ENCODE assay signal across 16 mouse cellular contexts in the genomic region with DNA sequence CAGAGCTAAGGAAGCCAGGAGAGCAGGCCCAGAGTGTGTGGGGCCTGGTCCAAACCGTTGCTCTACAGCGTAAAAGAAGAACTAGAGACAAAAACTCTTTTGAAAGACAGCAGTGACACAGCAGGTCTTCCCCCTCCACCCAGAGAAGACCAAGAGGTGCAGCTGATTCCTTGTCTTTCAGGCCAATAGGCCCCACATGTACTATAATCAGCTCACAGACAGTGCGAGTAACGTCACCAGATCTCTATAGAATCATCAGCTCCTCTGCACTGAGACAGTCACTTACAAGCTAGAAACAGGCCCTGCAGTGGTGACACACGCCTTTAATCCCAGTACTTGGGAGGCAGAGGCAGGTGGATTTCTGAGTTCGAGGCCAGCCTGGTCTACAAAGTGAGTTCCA. TPM values are rescaled to one million over a fixed set of nuclear protein-coding genes. Genes with fewer than 3 reads are reported as not detected.
DNase-seq lines count a peak whose midpoint lies in the region; ATAC-seq lines count a peak whose summit lies in the region.
"Had no signal": no experiment of that assay in that cellular context is flagged by ENCODE, and none has a peak within 500 bp of the region (broad histone marks: within the 10 kb centered on the region; RNA-seq: fewer than 3 reads in every experiment).

No protein-coding gene starts in this region.

- peak; percentile 8 for DNase-seq in cerebellum, adult 11 months
- no peak for DNase-seq in cerebellum, adult 8-10 months
- no peak for DNase-seq in heart, postnatal 14 days
- DNase-seq in c-Kit-positive CD71-positive TER-119-positive erythroid progenitor cells, embryonic 14.5 days (ENCODE audit: low spot score), result no peak
- no peak for DNase-seq in right cerebral cortex, adult 2 months (ENCODE audit: low spot score in 2 of 2)
- DNase-seq: lung, adult 2 months; midbrain, embryonic 14.5 days had no signal

- intact Hi-C loops in heart, postnatal 14 days (cut with DNase I), result loop anchor here (10.0 kb wide), 1 partner anchor 221 kb away; the partner anchor contains the start of gene Trpm1

- no peak overlapping the region for H3K27ac ChIP-seq in heart, embryonic 16.5 days (ENCODE audit: low read length)
- H3K27ac ChIP-seq: hindbrain, embryonic 13.5 days; kidney, postnatal 0 days had no signal

- no peak overlapping the region for H3K4me2 ChIP-seq in heart, embryonic 16.5 days (ENCODE audit: low read depth, low read length)

- 75% methylated on average over 6 of the region's 6 CpGs for WGBS in heart, embryonic 16.5 days

- no peaks in the 10 kb centered on the region for H3K36me3 ChIP-seq in heart, embryonic 16.5 days (ENCODE audit: control insufficient read depth, insufficient read depth)
- H3K36me3 ChIP-seq in megakaryocyte, embryonic 14.5 days (replicated peaks; ENCODE audit: low read length), result peaks cover 39% of the 10 kb centered on the region
- H3K36me3 ChIP-seq: hindbrain, embryonic 13.5 days had no signal

- H3K4me1 ChIP-seq in heart, embryonic 16.5 days (ENCODE audit: control insufficient read depth, insufficient read depth, low read length), result peaks cover 31% of the 10 kb centered on the region
- peaks cover 70% of the 10 kb centered on the region for H3K4me1 ChIP-seq in megakaryocyte, embryonic 14.5 days

- no peak overlapping the region for H3K4me3 ChIP-seq in heart, embryonic 16.5 days (ENCODE audit: low read length)
- H3K4me3 ChIP-seq in megakaryocyte, embryonic 14.5 days (replicated peaks), result peak overlapping the region; percentile 69

- no peak for ATAC-seq in heart, embryonic 16.5 days (replicated peaks; ENCODE audit: extremely low read depth, insufficient read depth, low FRiP score)
- peak; percentile 10 for ATAC-seq in granulocyte monocyte progenitor cell, adult 5-6 weeks (replicated peaks; ENCODE audit: poor library complexity, severe bottlenecking)

- no peaks in the 10 kb centered on the region for H3K9me3 ChIP-seq in heart, embryonic 16.5 days (replicated peaks; ENCODE audit: control insufficient read depth, low read length)
- no peaks in the 10 kb centered on the region for H3K9me3 ChIP-seq in megakaryocyte, embryonic 14.5 days
- H3K9me3 ChIP-seq: hindbrain, embryonic 13.5 days had no signal

- 0 out of 2 replicates have a peak overlapping the region, but pooled peaks have one; percentile 11 for H3K9ac ChIP-seq in heart, embryonic 16.5 days (ENCODE audit: low read length)

- no peaks in the 10 kb centered on the region for H3K27me3 ChIP-seq in heart, embryonic 16.5 days (ENCODE audit: control insufficient read depth, insufficient read depth, low read length)
- H3K27me3 ChIP-seq in megakaryocyte, embryonic 14.5 days (replicated peaks), result no peaks in the 10 kb centered on the region
- H3K27me3 ChIP-seq: hindbrain, embryonic 13.5 days had no signal

RNA-seq across cellular contexts. Expression of gene Klf13, which starts 4.8 kb away (rescaled TPM):
- 24.2 and 26.7 TPM in 2 replicates for polyA plus RNA-seq in heart, embryonic 16.5 days (2015; fragmentation: Nextera tagmentation; extraction: Ambion mirVana)
- total RNA-seq in heart, postnatal 14 days (2021), result 10 to 100 TPM; 93.5 to 97.3 TPM
- 39.9 and 51.5 TPM in 2 replicates for total RNA-seq in granulocyte monocyte progenitor cell, adult 5-6 weeks (2014; fragmentation: Nextera tagmentation)
- 11.6 and 24.0 TPM in 2 replicates for total RNA-seq in granulocyte monocyte progenitor cell, adult 5-6 weeks (2017)
- 117 and 140 TPM in 2 replicates for polyA plus RNA-seq in megakaryocyte, embryonic 14.5 days (2012; ENCODE audit: insufficient read depth, low replicate concordance)

RNA-seq across cellular contexts. Expression of gene E030018B13Rik, which starts 17.2 kb away (rescaled TPM):
- polyA plus RNA-seq in heart, embryonic 16.5 days (2015; fragmentation: Nextera tagmentation; extraction: Ambion mirVana), result 0.18 TPM in 1 of 2 replicates, not detected in the other
- not detected for total RNA-seq in heart, postnatal 14 days (2021)
- total RNA-seq in granulocyte monocyte progenitor cell, adult 5-6 weeks (2014; fragmentation: Nextera tagmentation), result not detected in 2 replicates
- total RNA-seq in granulocyte monocyte progenitor cell, adult 5-6 weeks (2017), result not detected in 2 replicates
- polyA plus RNA-seq in megakaryocyte, embryonic 14.5 days (2012; ENCODE audit: insufficient read depth, low replicate concordance), result not detected in 2 replicates
- total RNA-seq: left cerebral cortex, adult 18-20 months; neutrophil, adult 5-6 weeks had no signal
- polyA plus RNA-seq: cortical plate, adult 2 months; hindbrain, embryonic 13.5 days; kidney, postnatal 0 days; lung, adult 2 months; midbrain, embryonic 14.5 days; small intestine, adult 2 months had no signal
